Mouse (Mus musculus): ENCODE results near the gene Tns3. TPM values are rescaled to one million over a fixed set of nuclear protein-coding genes. Genes with fewer than 3 reads are reported as not detected.

The Tns3 gene
- 0.07 TPM for polyA plus RNA-seq (2017; shearing (Covaris generic))

GRCm38 (mm10) chr11:8664393-8664743 lies at the start of gene Tns3:
Gene Tns3, minus strand, starts transcription at chr11:8664535.

